Mouse (Mus musculus) lung, postnatal 25 days (tissue): ENCODE measurements at regions not wholly inside any gene's neighbourhood (a gene's known extent, or its start where the extent isn't known, plus 50 kb on each side); places are given as distances from the start of the nearest gene placed in this dataset.

ENCODE experiments used
- DNase-seq: peaks from one replicate; pipeline ENCODE4 v3.0.0; 2022; ENCODE audit warnings: low spot score

GRCm38 (mm10) chr4:32179707-32180241 is 58.8 kb upstream of the Bach2 start:
- peak; percentile 91 for DNase-seq

- DNase-seq = no peak
These were observed 54.8 kb upstream of the Bach2 start for GRCm38 (mm10) chr4:32183791-32184190.

- no peak for DNase-seq
These were observed 52.6 kb upstream of the Bach2 start for GRCm38 (mm10) chr4:32185986-32186385.

- no peak for DNase-seq
These were observed 51.5 kb upstream of the Bach2 start for GRCm38 (mm10) chr4:32187154-32187553.

- DNase-seq = no peak
These were observed 50.5 kb upstream of the Bach2 start for GRCm38 (mm10) chr4:32188076-32188475.

GRCm38 (mm10) chr4:32188752-32189415 is 49.7 kb upstream of the Bach2 start:
- DNase-seq = no peak
